Mouse (Mus musculus) CD4-positive, CD25-positive, alpha-beta regulatory T cell, adult 4 months (primary cell): Measurements from ENCODE around the gene Coa6. TPM values are rescaled to one million over a fixed set of nuclear protein-coding genes. Genes with fewer than 3 reads are reported as not detected.

Experiments
- ATAC-seq: one replicate; pipeline ENCODE4 v1.8.0; 2017
- polyA plus RNA-seq, 2 experiments: library from polyadenylated mRNA; unstranded; fragments of 100-300 nt; shearing (Covaris generic); gene quantifications; one replicate each; pipeline ENCODE4 v1.2.1; 2017

Coa6 gene
- polyA plus RNA-seq, 2 experiments from 2014 or later, result 49.3 to 50.9 TPM

- no peak for ATAC-seq
Measured at GRCm38 (mm10) chr8:126473802-126474298, 51.5 kb downstream of the Coa6 start.

GRCm38 (mm10) chr8:126474299-126475187 lies 52.2 kb downstream of the Coa6 start, which contains the start of gene Tarbp1:
Tarbp1 (minus strand) TSS chr8:126475065.
- peak; percentile 77 for ATAC-seq

Other genes with a start within 250 kb of the Coa6 start
- not detected for gene Slc35f3, start 124.0 kb upstream of the Coa6 start, polyA plus RNA-seq
- 1 to 10 TPM; 2.0 to 2.2 TPM for gene Tarbp1, start 52.5 kb downstream of the Coa6 start, polyA plus RNA-seq
- 10 to 100 TPM; 15.5 to 22.4 TPM for gene Irf2bp2, start 171.5 kb downstream of the Coa6 start, polyA plus RNA-seq